Mouse (Mus musculus): Measurements from ENCODE around the gene Pfkfb1. TPM values are rescaled to one million over a fixed set of nuclear protein-coding genes. Genes with fewer than 3 reads are reported as not detected.

Gene Pfkfb1
- polyA plus RNA-seq, 1 experiment from 2014 or later: 4.1 TPM

Small RNA genes within 50 kb of the gene (microRNA-seq; reads per million reads assigned to microRNA genes)
- gene Mir3620: not detected

Other genes starting within 250 kb of the Pfkfb1 start
- gene Tmem29, start 129.1 kb upstream of the Pfkfb1 start, polyA plus RNA-seq (2015; fragmentation: Nextera tagmentation; extraction: Ambion mirVana): 29.7 and 33.5 TPM in 2 replicates
- gene Alas2, start 40.9 kb upstream of the Pfkfb1 start, polyA plus RNA-seq (2015; fragmentation: Nextera tagmentation; extraction: Ambion mirVana): 97.5 and 104 TPM in 2 replicates
- 18.0 and 19.2 TPM in 2 replicates for gene Apex2, start 1.6 kb downstream of the Pfkfb1 start, polyA plus RNA-seq (2015; fragmentation: Nextera tagmentation; extraction: Ambion mirVana)
- 24.8 and 24.9 TPM in 2 replicates for gene Tro, start 69.4 kb downstream of the Pfkfb1 start, polyA plus RNA-seq (2015; fragmentation: Nextera tagmentation; extraction: Ambion mirVana)
- 816 and 1,013 TPM in 2 replicates for gene Maged2, start 226.1 kb downstream of the Pfkfb1 start, polyA plus RNA-seq (2015; fragmentation: Nextera tagmentation; extraction: Ambion mirVana)

Data from limb, embryonic 15.5 days (tissue).